Mouse (Mus musculus) myocyte (in vitro differentiated cells): Measurements from ENCODE around the gene Fktn.

ENCODE experiments used
- E2F4 ChIP-seq: IDR thresholded peaks from one replicate; pipeline ENCODE4 v1.6.1; 2011; ENCODE audit warnings: mild to moderate bottlenecking, control low read depth, moderate library complexity; ENCODE audit not compliant: insufficient read depth
- MAX ChIP-seq: IDR thresholded peaks from one replicate; pipeline ENCODE4 v1.6.1; 2011; ENCODE audit warnings: low read depth, mild to moderate bottlenecking, control low read depth
- MYOD1 ChIP-seq, 3 experiments: IDR thresholded peaks; one replicate each; pipeline ENCODE4 v1.6.1; 2011; ENCODE audit warnings: control low read depth in 2 of 3, low read depth in 2 of 3, mild to moderate bottlenecking in 2 of 3, moderate library complexity in 1 of 3; ENCODE audit not compliant: insufficient read length in 2 of 3, control insufficient read depth in 1 of 3
- MYOG ChIP-seq, 3 experiments: IDR thresholded peaks; one replicate each; pipeline ENCODE4 v1.6.1; 2011; ENCODE audit warnings: control low read depth in 2 of 3, low read depth in 2 of 3, mild to moderate bottlenecking in 2 of 3; ENCODE audit not compliant: insufficient read length in 2 of 3, control insufficient read depth in 1 of 3, insufficient read depth in 1 of 3
- POLR2A ChIP-seq: IDR thresholded peaks from one replicate; pipeline ENCODE4 v1.6.1; 2011; ENCODE audit warnings: low read depth, mild to moderate bottlenecking, control low read depth, moderate library complexity; ENCODE audit not compliant: insufficient read length
- POLR2AphosphoS2 ChIP-seq: IDR thresholded peaks from one replicate; pipeline ENCODE4 v1.6.1; 2011; ENCODE audit warnings: low read depth, control low read depth; ENCODE audit not compliant: insufficient read length
- REST ChIP-seq: IDR thresholded peaks from one replicate; pipeline ENCODE4 v1.6.1; 2011; ENCODE audit warnings: mild to moderate bottlenecking, control low read depth, moderate library complexity; ENCODE audit not compliant: insufficient read depth, insufficient read length
- TCF12 ChIP-seq: IDR thresholded peaks from one replicate; pipeline ENCODE4 v1.6.1; 2011; ENCODE audit warnings: mild to moderate bottlenecking, control low read depth; ENCODE audit not compliant: poor library complexity, insufficient read depth, severe bottlenecking
- USF1 ChIP-seq: IDR thresholded peaks from one replicate; pipeline ENCODE4 v1.6.1; 2011; ENCODE audit warnings: low read depth, mild to moderate bottlenecking, control low read depth, moderate library complexity

GRCm38 (mm10) chr4:53825821-53826605 lies 112.2 kb downstream of the Fktn start, which contains the start of gene Tmem38b:
- peak; percentile 69 for TF ChIP-seq POLR2A
- peak; percentile 56 for TF ChIP-seq USF1
- peak in 1 of 3 experiments; percentile 55 for TF ChIP-seq MYOD1 (IDR thresholded peaks at IDR 0.05; ENCODE audit: control insufficient read depth in 1 of 3, insufficient read length in 2 of 3, low read depth in 2 of 3)
- peak in 1 of 3 experiments; percentile 33 for TF ChIP-seq MYOG (IDR thresholded peaks at IDR 0.05; ENCODE audit: control insufficient read depth in 1 of 3, insufficient read depth in 1 of 3, insufficient read length in 2 of 3, low read depth in 2 of 3)
- TF ChIP-seq TCF12 = no peak
- no peak for TF ChIP-seq MAX
- peak; percentile 78 for TF ChIP-seq POLR2AphosphoS2
- TF ChIP-seq E2F4 = no peak
- no peak for TF ChIP-seq REST
